Mouse (Mus musculus) thymus, adult 2 months (tissue): ENCODE measurements around the gene Pdcl3. TPM values are rescaled to one million over a fixed set of nuclear protein-coding genes. Genes with fewer than 3 reads are reported as not detected.
A peak's percentile ranks its signal among the peaks of the same experiment; 100 is the strongest.

Experiments used
- DNase-seq: peaks from one replicate; pipeline ENCODE4 v3.0.0; 2021
- H3K27ac ChIP-seq: fragments of 200-500 bp; 2 replicates; pipeline ENCODE4 v1.5.1; 2012; ENCODE audit warnings: low read length, control low read depth; ENCODE audit not compliant: control insufficient read depth, insufficient read depth
- H3K27me3 ChIP-seq: fragments of 200-500 bp; 2 replicates; pipeline ENCODE4 v1.6.1; 2012; ENCODE audit warnings: mild to moderate bottlenecking, low read length, moderate library complexity, mixed read lengths; ENCODE audit not compliant: control insufficient read depth, insufficient read depth
- H3K36me3 ChIP-seq: fragments of 200-500 bp; 2 replicates; pipeline ENCODE4 v1.6.1; 2012; ENCODE audit warnings: mild to moderate bottlenecking, low read length, moderate library complexity; ENCODE audit not compliant: control insufficient read depth, insufficient read depth
- H3K4me1 ChIP-seq: fragments of 200-500 bp; replicated peaks from 2 replicates; pipeline ENCODE4 v1.6.1; 2012; ENCODE audit warnings: low read length; ENCODE audit not compliant: control insufficient read depth, insufficient read depth
- H3K4me3 ChIP-seq: fragments of 200-500 bp; 2 replicates; pipeline ENCODE4 v1.5.1; 2012; ENCODE audit warnings: mild to moderate bottlenecking, low read length, control low read depth, moderate library complexity; ENCODE audit not compliant: control insufficient read depth, insufficient read depth
- CTCF ChIP-seq: fragments of 200-500 bp; IDR thresholded peaks from 2 replicates; pipeline ENCODE4 v1.5.1; 2012; ENCODE audit warnings: mild to moderate bottlenecking, control low read depth, low read length, moderate library complexity, borderline replicate concordance; ENCODE audit not compliant: control insufficient read depth, poor library complexity, insufficient read depth; ENCODE audit errors: extremely low read depth
- POLR2A ChIP-seq: fragments of 200-500 bp; IDR thresholded peaks from 2 replicates; pipeline ENCODE4 v1.6.1; 2012; ENCODE audit warnings: mild to moderate bottlenecking, low read length, control low read depth, moderate library complexity; ENCODE audit not compliant: control insufficient read depth, poor library complexity, insufficient read depth; ENCODE audit errors: extremely low read depth
- WGBS: fragments of 180-500 bp; shearing (Covaris S2); methylation state at CpG from one replicate; pipeline ENCODE4 v1.1.7; 2018; 5-methylcytosine and 5-hydroxymethylcytosine counted together
- polyA plus RNA-seq: library from polyadenylated mRNA; depleted of rRNA; stranded (reverse); fragments of >200 nt; gene quantifications from 2 replicates; pipeline ENCODE4 v1.2.3, GENCODE M21; 2012

The Pdcl3 gene
- polyA plus RNA-seq, 1 experiment = 22.2 TPM

DNA sequence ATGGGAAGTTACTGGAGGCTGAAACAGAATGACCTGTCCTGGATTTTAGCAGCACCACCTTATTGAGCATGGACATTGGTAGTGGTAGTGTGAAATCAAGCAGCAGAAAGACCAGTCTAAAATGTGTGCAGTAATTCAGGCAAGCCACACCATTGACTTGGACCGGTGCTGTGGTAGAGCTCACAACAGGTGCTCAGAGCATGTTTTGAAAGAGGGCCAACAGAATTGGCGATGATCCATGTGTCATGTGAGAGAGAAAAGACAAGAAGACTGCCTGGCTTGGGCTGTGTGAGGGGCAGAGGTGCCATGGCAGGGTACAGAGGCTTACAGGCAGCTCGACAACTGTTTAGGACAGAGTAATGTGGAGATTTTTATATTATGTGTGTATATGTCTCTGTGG is 7.0 kb downstream of the Pdcl3 start:
- Histone ChIP-seq H3K36me3 (peaks cover 28% of the 10 kb centered on the region), H3K4me3 (no peak overlapping the region), H3K27me3 (no peaks in the 10 kb centered on the region), H3K4me1 (peaks cover 5% of the 10 kb centered on the region), H3K27ac (no peak overlapping the region)
- DNase-seq = no peak
- TF ChIP-seq POLR2A = no peak
- TF ChIP-seq CTCF = no peak
- WGBS = 83% methylated on average over 3 of the region's 3 CpGs

DNA sequence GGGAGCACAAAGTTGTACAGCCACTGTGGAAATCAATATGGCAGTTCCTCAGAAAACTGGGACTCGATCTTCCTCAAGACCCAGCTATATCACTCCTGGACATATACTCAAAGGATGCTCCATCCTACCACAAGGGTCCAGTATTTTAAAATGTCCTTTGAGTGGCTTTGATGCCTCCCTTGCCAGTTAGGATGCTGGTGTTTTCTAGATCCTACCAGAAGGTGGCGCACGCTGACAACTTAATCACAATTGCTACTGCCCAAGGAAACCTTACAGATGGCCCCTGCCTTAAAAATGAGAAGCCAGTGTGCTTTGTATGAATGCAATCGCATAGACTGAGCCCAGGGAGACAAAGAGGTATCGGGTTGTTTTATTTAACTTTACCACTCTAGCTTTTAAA is 15.7 kb downstream of the Pdcl3 start:
- H3K36me3 ChIP-seq = peaks cover 5% of the 10 kb centered on the region
- H3K27me3 ChIP-seq = no peaks in the 10 kb centered on the region
- peak; percentile 78 for DNase-seq
- H3K4me1 ChIP-seq = no peaks in the 10 kb centered on the region
- TF ChIP-seq POLR2A (no peak), CTCF (no peak)
- H3K4me3 ChIP-seq = no peak overlapping the region
- no peak overlapping the region for H3K27ac ChIP-seq
- WGBS = 14% methylated on average over 5 of the region's 5 CpGs

GRCm38 (mm10) chr1:39005751-39006354 is 20.4 kb downstream of the Pdcl3 start:
- H3K27me3 ChIP-seq = no peaks in the 10 kb centered on the region
- TF ChIP-seq POLR2A (no peak), CTCF (no peak)
- DNase-seq = no peak
- H3K36me3 ChIP-seq = no peaks in the 10 kb centered on the region
- peaks cover 5% of the 10 kb centered on the region for H3K4me1 ChIP-seq
- H3K4me3 ChIP-seq = no peak overlapping the region
- WGBS = 96% methylated on average over 10 of the region's 10 CpGs
- H3K27ac ChIP-seq = no peak overlapping the region

- H3K4me3 ChIP-seq = no peak overlapping the region
- TF ChIP-seq POLR2A (no peak), CTCF (no peak)
- H3K27me3 ChIP-seq = no peaks in the 10 kb centered on the region
- H3K36me3 ChIP-seq = no peaks in the 10 kb centered on the region
- peaks cover 5% of the 10 kb centered on the region for H3K4me1 ChIP-seq
- H3K27ac ChIP-seq = no peak overlapping the region
- no peak for DNase-seq
- WGBS = 65% methylated on average over 11 of the region's 11 CpGs
Measured at GRCm38 (mm10) chr1:39006830-39007829, 21.7 kb downstream of the Pdcl3 start.

DNA sequence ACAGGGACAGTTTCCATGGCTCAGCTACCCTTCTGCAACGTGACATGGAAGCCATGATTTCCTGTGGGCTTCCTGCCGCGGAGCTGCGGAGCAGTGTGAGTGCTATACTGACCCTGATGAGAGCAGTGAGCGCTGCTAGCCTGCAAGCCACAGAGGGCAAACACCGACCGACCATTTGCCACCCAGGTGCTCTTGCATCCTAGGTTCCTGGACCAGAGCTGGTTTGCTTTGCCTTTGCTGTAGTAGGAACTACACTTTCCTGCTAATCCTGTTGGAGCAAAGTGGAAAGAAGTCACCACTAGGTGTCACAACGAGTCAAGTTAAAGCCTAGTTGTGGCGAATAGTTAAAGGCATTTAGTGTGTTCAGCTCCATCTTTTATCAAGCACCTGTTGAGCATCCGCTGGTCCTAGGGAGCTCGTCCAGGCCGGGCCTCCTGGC is 25.2 kb downstream of the Pdcl3 start:
- Histone ChIP-seq H3K4me3 (no peak overlapping the region), H3K27ac (no peak overlapping the region), H3K4me1 (peaks cover 10% of the 10 kb centered on the region), H3K27me3 (no peaks in the 10 kb centered on the region), H3K36me3 (no peaks in the 10 kb centered on the region)
- 3% methylated on average over 12 of the region's 12 CpGs for whole genome bisulfite sequencing
- TF ChIP-seq POLR2A (peak; percentile 18; the same call in 1 of the 2 replicates), CTCF (0 out of 2 replicates have a peak, but pooled peaks have one; percentile 61)
- peak; percentile 77 for DNase-seq

DNA sequence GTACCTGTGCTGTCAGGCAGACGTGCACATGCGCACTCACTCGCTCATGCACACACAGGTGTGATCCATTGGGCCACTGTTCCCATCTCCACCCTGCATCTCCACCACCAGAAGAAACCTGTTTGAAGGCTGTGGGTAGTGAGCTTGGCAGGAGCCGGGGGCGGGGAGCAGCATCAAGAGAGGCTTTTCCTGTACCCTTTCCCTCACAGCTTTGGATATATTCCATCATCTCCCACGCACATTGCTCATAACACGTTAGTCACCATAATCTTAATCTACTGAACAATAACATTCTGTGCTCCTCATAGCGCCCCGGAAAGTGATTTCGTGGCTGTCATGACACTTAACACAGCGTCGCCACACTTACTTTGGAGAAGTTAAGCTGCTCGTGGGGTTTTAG is 27.2 kb downstream of the Pdcl3 start:
- H3K36me3 ChIP-seq = no peaks in the 10 kb centered on the region
- H3K4me1 ChIP-seq = peaks cover 13% of the 10 kb centered on the region
- no peak overlapping the region for H3K27ac ChIP-seq
- TF ChIP-seq POLR2A (no peak), CTCF (no peak)
- no peak overlapping the region for H3K4me3 ChIP-seq
- 93% methylated on average over 13 of the region's 13 CpGs for WGBS
- no peak for DNase-seq
- no peaks in the 10 kb centered on the region for H3K27me3 ChIP-seq
